Mouse (Mus musculus) lung, postnatal 36 days (tissue): ENCODE measurements around the gene Nmrk1.
"Not testable (repeated sequence)": the region's sequence is repeated elsewhere in the genome, so short reads cannot be mapped to it uniquely, and the experiment has no call there.

ENCODE experiments used
- DNase-seq: peaks from one replicate; pipeline ENCODE4 v3.0.0; 2022; ENCODE audit warnings: mixed read lengths

The Nmrk1 gene

GRCm38 (mm10) chr19:18631644-18632219, at the start of gene Nmrk1, which contains the start of gene Ostf1:
Nmrk1 (plus strand) TSS chr19:18631950.
Ostf1 (minus strand) TSS chr19:18631823.
- DNase-seq = peak; percentile 98

- no peak for DNase-seq
Observed at GRCm38 (mm10) chr19:18582226-18582625, 49.5 kb upstream of the Nmrk1 start.

DNA sequence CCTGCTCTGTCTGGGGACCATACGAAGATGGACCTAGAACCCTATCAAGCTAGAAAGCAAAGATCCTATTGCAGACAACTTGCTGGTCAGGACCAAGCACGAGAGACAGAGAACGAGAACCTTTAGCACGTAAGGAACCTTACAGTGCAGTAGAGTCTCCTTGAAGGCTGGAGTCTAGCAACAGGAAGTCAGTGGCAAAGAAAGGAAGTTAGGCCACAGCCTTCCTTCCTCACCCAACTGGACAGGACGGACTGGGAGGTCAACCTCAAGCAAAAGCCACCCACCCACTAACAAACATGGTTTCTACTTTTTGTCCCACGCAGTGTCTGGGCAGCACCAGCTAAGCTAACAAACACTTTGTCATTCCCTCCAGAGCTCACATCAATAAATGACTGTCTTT, 48.9 kb upstream of the Nmrk1 start:
- DNase-seq = no peak

DNA sequence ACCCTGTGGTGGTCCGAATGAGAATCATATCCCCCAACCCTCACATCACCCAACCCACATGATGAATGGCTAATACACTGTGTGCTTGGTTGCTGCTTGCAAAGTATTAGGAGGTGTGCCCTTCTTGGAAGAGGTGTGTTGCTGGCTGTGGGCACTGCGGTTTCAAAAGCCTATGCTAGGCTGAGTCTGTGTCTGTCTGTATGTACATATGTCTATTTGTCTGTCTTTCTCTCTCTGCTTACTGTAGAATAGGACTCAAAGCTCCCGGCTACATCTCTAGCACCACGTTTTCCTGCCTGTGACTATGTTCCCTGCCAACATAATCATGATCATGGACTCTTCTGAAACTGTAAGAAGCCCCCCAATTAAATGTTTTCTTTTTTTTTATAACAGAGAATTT, 48.0 kb upstream of the Nmrk1 start:
- no peak for DNase-seq

GRCm38 (mm10) chr19:18584621-18585020, 47.1 kb upstream of the Nmrk1 start:
- no peak for DNase-seq

DNA sequence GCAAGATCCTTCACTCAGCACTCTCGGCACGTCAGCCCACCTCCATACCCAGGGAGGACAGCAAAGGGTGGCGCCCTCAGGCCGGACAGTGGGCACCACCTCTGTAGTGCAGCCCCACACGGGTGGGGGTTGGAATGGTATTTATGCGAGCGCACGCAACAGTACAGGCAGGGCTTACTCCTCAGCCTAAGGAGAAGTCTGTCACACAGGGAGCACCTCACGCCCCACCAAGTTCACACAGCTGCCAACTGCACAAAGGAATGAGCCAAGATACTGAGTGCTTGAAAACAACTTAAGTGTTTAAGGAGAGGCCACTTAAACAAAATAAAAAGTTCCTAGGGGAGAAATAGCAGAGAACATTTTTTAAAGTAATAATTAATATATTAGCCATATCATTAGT, 44.6 kb upstream of the Nmrk1 start:
- peak; percentile 58 for DNase-seq

DNA sequence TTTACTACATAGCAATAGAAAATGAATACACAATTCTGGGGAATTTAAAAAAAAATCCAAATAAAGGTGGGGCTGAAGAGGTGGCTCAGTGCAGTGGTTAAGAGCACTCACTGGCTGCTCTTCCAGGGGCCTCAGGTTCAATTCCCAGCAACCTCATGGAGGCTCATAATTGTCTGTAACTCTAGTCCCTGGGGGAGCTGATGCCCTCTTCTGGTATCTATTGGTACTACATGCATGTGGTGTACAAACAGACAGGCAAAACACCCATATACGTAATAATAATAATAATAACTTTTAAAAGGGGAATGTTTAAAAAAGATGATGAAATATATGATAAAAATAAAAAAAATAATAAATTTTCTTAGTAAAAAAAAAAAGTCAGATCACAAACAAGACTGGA, 43.5 kb upstream of the Nmrk1 start:
- DNase-seq = peak; percentile 56

DNA sequence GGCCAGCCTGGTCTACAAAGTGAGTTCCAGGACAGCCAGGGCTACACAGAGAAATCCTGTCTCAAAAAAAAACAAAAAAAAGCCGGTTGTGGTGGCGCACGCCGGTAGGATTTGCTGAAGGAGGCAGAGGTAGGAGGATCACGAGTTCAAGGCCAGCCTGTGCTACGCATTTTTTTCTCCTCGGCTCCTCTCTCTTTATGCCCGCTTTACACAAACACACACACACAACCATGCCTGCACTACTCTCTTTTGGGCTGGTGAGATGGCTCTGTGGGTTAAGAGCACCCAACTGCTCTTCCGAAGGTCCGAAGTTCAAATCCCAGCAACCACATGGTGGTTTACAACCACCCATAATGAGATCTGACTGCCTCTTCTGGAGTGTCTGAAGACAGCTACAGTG, 42.9 kb upstream of the Nmrk1 start:
- not testable (repeated sequence) for DNase-seq

- peak; percentile 32 for DNase-seq
Observed at GRCm38 (mm10) chr19:18589276-18589675, 42.5 kb upstream of the Nmrk1 start.

DNA sequence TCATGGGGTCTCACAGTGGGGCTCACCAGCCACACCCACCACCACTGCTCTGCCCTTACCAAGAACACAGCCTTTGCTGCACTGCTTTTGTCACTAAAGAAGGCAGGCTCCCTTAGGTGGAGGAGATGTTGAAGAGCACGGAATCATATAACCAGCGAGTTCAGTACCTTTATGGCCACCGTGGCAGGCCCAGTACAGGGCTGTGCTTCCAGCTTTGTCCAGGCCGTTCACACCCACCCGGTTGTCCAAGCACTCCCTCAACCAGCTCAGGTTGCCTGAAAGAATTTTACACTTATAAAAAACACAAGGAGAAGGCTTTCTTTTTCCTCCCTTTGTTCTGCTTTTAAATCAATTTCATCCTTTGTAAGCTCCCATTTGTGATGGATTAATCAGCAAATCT, 41.5 kb upstream of the Nmrk1 start:
- no peak for DNase-seq

- peak; percentile 54 for DNase-seq
Observed at GRCm38 (mm10) chr19:18590942-18591354, 40.8 kb upstream of the Nmrk1 start.

DNA sequence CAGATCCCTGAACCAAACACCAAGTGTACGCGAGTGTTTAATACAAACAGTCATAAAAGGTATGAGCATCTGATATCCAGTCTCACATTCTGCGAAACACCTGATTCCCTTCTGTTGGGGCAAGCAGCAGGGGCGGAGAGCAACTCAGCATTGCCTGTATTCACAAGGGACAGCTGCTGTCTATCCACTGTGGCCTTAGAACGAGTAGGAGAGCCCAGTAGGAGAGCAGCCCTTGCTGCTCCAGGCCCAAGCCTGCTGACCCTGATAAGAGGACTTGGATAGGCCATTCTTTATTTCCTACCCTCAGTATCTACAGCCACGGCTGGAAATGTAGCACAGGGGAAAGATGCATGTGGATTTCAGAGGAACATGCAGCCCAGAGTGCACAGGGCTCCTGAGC, 38.8 kb upstream of the Nmrk1 start:
- DNase-seq = no peak

GRCm38 (mm10) chr19:18593722-18594121, 38.0 kb upstream of the Nmrk1 start:
- DNase-seq = no peak

DNA sequence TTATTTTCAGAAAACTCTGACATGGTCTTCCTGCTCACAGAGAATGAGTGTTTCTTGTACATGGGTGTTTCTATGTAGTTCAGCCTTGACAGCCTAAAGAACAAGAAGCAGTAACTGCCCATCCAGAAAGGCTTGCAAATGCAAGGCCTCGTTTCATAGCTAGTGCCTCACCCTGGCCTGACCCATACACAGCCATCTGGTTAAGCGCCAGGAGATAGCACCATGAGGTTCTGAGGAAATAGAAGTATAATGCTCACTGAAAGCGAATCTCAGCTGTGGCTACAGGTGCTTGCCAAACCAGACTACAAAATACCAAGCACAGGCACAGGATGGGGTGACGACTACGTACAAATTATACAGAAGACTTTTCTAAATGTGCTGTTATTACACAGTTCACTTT, 34.9 kb upstream of the Nmrk1 start:
- no peak for DNase-seq

DNA sequence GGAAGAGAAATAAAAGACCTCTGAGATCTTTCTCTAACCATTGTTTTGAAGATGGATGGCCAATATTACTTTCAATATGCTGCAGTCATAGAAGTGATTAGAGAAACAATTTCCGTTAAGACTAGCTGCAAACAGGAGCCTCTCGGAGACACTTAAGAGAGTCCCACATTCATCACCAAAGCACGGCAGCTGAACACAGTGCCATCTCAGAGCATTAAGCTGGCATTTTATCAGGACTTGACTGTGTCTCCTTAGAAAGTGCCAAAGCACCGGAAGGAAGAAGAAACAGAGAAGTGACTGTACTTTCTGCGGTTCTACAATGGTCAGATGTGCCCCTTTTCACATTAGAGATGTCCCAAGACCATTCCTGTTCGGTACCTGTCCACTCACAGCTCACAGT, 34.0 kb upstream of the Nmrk1 start:
- no peak for DNase-seq

GRCm38 (mm10) chr19:18598265-18598926, 33.4 kb upstream of the Nmrk1 start:
- no peak for DNase-seq

GRCm38 (mm10) chr19:18599051-18599450, 32.7 kb upstream of the Nmrk1 start:
- no peak for DNase-seq

GRCm38 (mm10) chr19:18599650-18600049, 32.1 kb upstream of the Nmrk1 start:
- DNase-seq = no peak

- no peak for DNase-seq
Observed at GRCm38 (mm10) chr19:18600611-18601010, 31.1 kb upstream of the Nmrk1 start.

- no peak for DNase-seq
Observed at GRCm38 (mm10) chr19:18603011-18603410, 28.7 kb upstream of the Nmrk1 start.

DNA sequence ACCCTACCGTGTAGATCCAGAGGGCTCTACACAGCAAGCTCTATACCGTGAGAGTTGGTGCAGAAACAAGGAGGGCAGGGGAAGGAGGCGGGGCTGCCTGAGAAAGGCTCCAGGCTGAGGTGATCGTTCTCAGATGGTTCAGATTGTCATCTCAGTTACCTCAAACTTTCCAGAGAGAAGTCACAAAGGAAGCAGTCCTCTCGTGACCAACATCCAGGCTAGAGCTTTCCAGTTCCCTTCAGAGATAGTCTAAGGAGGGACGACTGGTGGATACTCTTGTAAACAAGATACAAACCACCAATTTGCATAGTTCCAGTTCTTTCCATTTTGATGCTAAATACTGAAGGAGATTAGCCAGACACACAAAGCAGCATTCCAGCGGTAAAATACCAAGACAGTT, 23.8 kb upstream of the Nmrk1 start:
- no peak for DNase-seq

- no peak for DNase-seq
Observed at GRCm38 (mm10) chr19:18608975-18609374, 22.8 kb upstream of the Nmrk1 start.

- no peak for DNase-seq
Observed at GRCm38 (mm10) chr19:18614337-18614736, 17.4 kb upstream of the Nmrk1 start.

DNA sequence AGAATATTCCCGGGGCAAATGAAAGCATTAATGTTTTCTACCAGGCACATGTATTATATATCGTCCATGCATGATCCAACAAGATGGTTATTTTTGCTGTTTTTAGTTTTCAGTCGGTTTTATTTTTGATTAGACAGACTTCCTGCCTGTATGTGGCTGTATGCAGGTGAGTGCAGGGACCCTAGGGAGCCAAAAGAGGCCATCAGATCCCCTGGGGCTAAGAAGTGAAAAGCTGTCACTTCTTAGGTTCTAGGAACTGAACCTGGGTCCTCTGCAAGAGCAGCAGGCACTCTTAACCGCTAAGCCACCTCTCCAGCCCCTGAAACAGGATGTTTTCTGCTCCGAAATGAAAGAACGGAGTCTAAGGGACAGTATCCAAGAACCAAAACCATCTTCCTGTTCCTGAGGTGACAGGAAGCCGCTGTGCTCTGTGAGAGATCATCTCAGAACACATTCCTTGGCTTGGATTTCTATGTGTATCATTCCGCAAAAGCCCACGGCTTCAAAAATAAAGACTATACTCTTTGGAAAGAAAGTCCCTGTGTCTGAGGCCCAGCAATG, 16.0 kb upstream of the Nmrk1 start:
- DNase-seq = no peak

- DNase-seq = no peak
Observed at GRCm38 (mm10) chr19:18617504-18617903, 14.2 kb upstream of the Nmrk1 start.
